Mouse (Mus musculus): ENCODE results near the gene Gm20388. TPM values are rescaled to one million over a fixed set of nuclear protein-coding genes. Genes with fewer than 3 reads are reported as not detected.
A peak's percentile ranks its signal among the peaks of the same experiment; 100 is the strongest.

The Gm20388 gene
- polyA plus RNA-seq, 1 experiment from 2014 or later, result 8.3 TPM

GRCm38 (mm10) chr8:122678061-122678895 lies 2767.6 kb downstream of the Gm20388 start:
- H3K4me3 ChIP-seq (ENCODE audit: low read depth, low read length), result peak overlapping the region; percentile 59
- H3K4me2 ChIP-seq (ENCODE audit: low read length), result peak overlapping the region; percentile 84
- peak; percentile 88 for DNase-seq (ENCODE audit: low spot score)
- H3K27me3 ChIP-seq (replicated peaks; ENCODE audit: control insufficient read depth, insufficient read depth, low read length), result peaks cover 63% of the 10 kb centered on the region
- under 1% methylated on average over 97 of the region's 127 CpGs for WGBS
- no peaks in the 10 kb centered on the region for H3K9me3 ChIP-seq (ENCODE audit: control insufficient read depth, low read length)
- H3K36me3 ChIP-seq (ENCODE audit: control insufficient read depth, insufficient read depth, low read length), result no peaks in the 10 kb centered on the region
- peak overlapping the region; percentile 44 for H3K9ac ChIP-seq (ENCODE audit: low read length)
- H3K27ac ChIP-seq (ENCODE audit: low read depth), result 0 out of 2 replicates have a peak overlapping the region, but pooled peaks have one; percentile 18
- peaks cover 9% of the 10 kb centered on the region; the same call in 1 of the 2 replicates for H3K4me1 ChIP-seq (replicated peaks; ENCODE audit: control insufficient read depth, insufficient read depth, low read length)
- peak; percentile 78 for ATAC-seq (replicated peaks; ENCODE audit: low FRiP score, low TSS enrichment, low read depth)

- Histone ChIP-seq H3K9me3 (ENCODE audit: control insufficient read depth, low read length) (no peaks in the 10 kb centered on the region), H3K4me1 (replicated peaks; ENCODE audit: control insufficient read depth, insufficient read depth, low read length) (peaks cover 7% of the 10 kb centered on the region; the same call in 1 of the 2 replicates), H3K27ac (ENCODE audit: low read depth) (no peak overlapping the region), H3K9ac (ENCODE audit: low read length) (peak overlapping the region; percentile 44; the same call in 1 of the 2 replicates), H3K4me3 (ENCODE audit: low read depth, low read length) (peak overlapping the region; percentile 59), H3K27me3 (replicated peaks; ENCODE audit: control insufficient read depth, insufficient read depth, low read length) (peaks cover 63% of the 10 kb centered on the region), H3K4me2 (ENCODE audit: low read length) (peak overlapping the region; percentile 84), H3K36me3 (ENCODE audit: control insufficient read depth, insufficient read depth, low read length) (no peaks in the 10 kb centered on the region)
- ATAC-seq (replicated peaks; ENCODE audit: low FRiP score, low TSS enrichment, low read depth) (no peak; the same call in 1 of the 2 replicates), DNase-seq (ENCODE audit: low spot score) (no peak)
- WGBS, result 2% methylated on average over 14 of the region's 14 CpGs
Observed at GRCm38 (mm10) chr8:122678896-122679210, 2768.2 kb downstream of the Gm20388 start.

GRCm38 (mm10) chr8:122679325-122679920 lies 2768.8 kb downstream of the Gm20388 start:
- no peak overlapping the region for H3K27ac ChIP-seq (ENCODE audit: low read depth)
- peak overlapping the region; percentile 84; the same call in 1 of the 2 replicates for H3K4me2 ChIP-seq (ENCODE audit: low read length)
- no peaks in the 10 kb centered on the region for H3K9me3 ChIP-seq (ENCODE audit: control insufficient read depth, low read length)
- H3K27me3 ChIP-seq (replicated peaks; ENCODE audit: control insufficient read depth, insufficient read depth, low read length), result peaks cover 63% of the 10 kb centered on the region
- no peaks in the 10 kb centered on the region for H3K36me3 ChIP-seq (ENCODE audit: control insufficient read depth, insufficient read depth, low read length)
- H3K4me3 ChIP-seq (ENCODE audit: low read depth, low read length), result no peak overlapping the region
- no peak for DNase-seq (ENCODE audit: low spot score)
- no peak overlapping the region for H3K9ac ChIP-seq (ENCODE audit: low read length)
- H3K4me1 ChIP-seq (replicated peaks; ENCODE audit: control insufficient read depth, insufficient read depth, low read length), result peaks cover 6% of the 10 kb centered on the region; the same call in 1 of the 2 replicates
- WGBS, result 32% methylated on average over 11 of the region's 11 CpGs
- ATAC-seq (replicated peaks; ENCODE audit: low FRiP score, low TSS enrichment, low read depth), result no peak

- Histone ChIP-seq H3K4me3 (ENCODE audit: low read depth, low read length) (no peak overlapping the region), H3K4me2 (ENCODE audit: low read length) (no peak overlapping the region), H3K36me3 (ENCODE audit: control insufficient read depth, insufficient read depth, low read length) (no peaks in the 10 kb centered on the region), H3K4me1 (replicated peaks; ENCODE audit: control insufficient read depth, insufficient read depth, low read length) (peaks cover 6% of the 10 kb centered on the region; the same call in 1 of the 2 replicates), H3K27me3 (replicated peaks; ENCODE audit: control insufficient read depth, insufficient read depth, low read length) (peaks cover 63% of the 10 kb centered on the region), H3K9me3 (ENCODE audit: control insufficient read depth, low read length) (no peaks in the 10 kb centered on the region), H3K9ac (ENCODE audit: low read length) (no peak overlapping the region), H3K27ac (ENCODE audit: low read depth) (no peak overlapping the region)
- DNase-seq (ENCODE audit: low spot score) (no peak), ATAC-seq (replicated peaks; ENCODE audit: low FRiP score, low TSS enrichment, low read depth) (no peak)
- WGBS, result 37% methylated on average over 7 of the region's 7 CpGs
Observed at GRCm38 (mm10) chr8:122680171-122680570, 2769.5 kb downstream of the Gm20388 start.

GRCm38 (mm10) chr8:122682820-122683219 lies 2772.2 kb downstream of the Gm20388 start:
- Histone ChIP-seq H3K4me1 (replicated peaks; ENCODE audit: control insufficient read depth, insufficient read depth, low read length) (peaks cover 6% of the 10 kb centered on the region; the same call in 1 of the 2 replicates), H3K9ac (ENCODE audit: low read length) (no peak overlapping the region), H3K9me3 (ENCODE audit: control insufficient read depth, low read length) (no peaks in the 10 kb centered on the region), H3K27me3 (replicated peaks; ENCODE audit: control insufficient read depth, insufficient read depth, low read length) (peaks cover 47% of the 10 kb centered on the region), H3K27ac (ENCODE audit: low read depth) (no peak overlapping the region), H3K4me3 (ENCODE audit: low read depth, low read length) (no peak overlapping the region), H3K4me2 (ENCODE audit: low read length) (no peak overlapping the region), H3K36me3 (ENCODE audit: control insufficient read depth, insufficient read depth, low read length) (no peaks in the 10 kb centered on the region)
- no peak for ATAC-seq (replicated peaks; ENCODE audit: low FRiP score, low TSS enrichment, low read depth)
- WGBS, result 93% methylated on average over 11 of the region's 11 CpGs
- no peak for DNase-seq (ENCODE audit: low spot score)

GRCm38 (mm10) chr8:122685097-122685861 lies 2774.6 kb downstream of the Gm20388 start:
- Histone ChIP-seq H3K9me3 (ENCODE audit: control insufficient read depth, low read length) (no peaks in the 10 kb centered on the region), H3K36me3 (ENCODE audit: control insufficient read depth, insufficient read depth, low read length) (no peaks in the 10 kb centered on the region), H3K9ac (ENCODE audit: low read length) (no peak overlapping the region), H3K4me3 (ENCODE audit: low read depth, low read length) (no peak overlapping the region), H3K4me1 (replicated peaks; ENCODE audit: control insufficient read depth, insufficient read depth, low read length) (no peaks in the 10 kb centered on the region), H3K27me3 (replicated peaks; ENCODE audit: control insufficient read depth, insufficient read depth, low read length) (peaks cover 24% of the 10 kb centered on the region), H3K27ac (ENCODE audit: low read depth) (no peak overlapping the region), H3K4me2 (ENCODE audit: low read length) (no peak overlapping the region)
- DNase-seq (ENCODE audit: low spot score) (no peak), ATAC-seq (replicated peaks; ENCODE audit: low FRiP score, low TSS enrichment, low read depth) (no peak)
- 42% methylated on average over 19 of the region's 19 CpGs for WGBS

GRCm38 (mm10) chr8:122686879-122687278 lies 2776.2 kb downstream of the Gm20388 start:
- no peak overlapping the region for H3K9ac ChIP-seq (ENCODE audit: low read length)
- no peak overlapping the region for H3K4me2 ChIP-seq (ENCODE audit: low read length)
- DNase-seq (ENCODE audit: low spot score) (no peak), ATAC-seq (replicated peaks; ENCODE audit: low FRiP score, low TSS enrichment, low read depth) (no peak)
- no peak overlapping the region for H3K27ac ChIP-seq (ENCODE audit: low read depth)
- no peaks in the 10 kb centered on the region for H3K4me1 ChIP-seq (replicated peaks; ENCODE audit: control insufficient read depth, insufficient read depth, low read length)
- H3K27me3 ChIP-seq (replicated peaks; ENCODE audit: control insufficient read depth, insufficient read depth, low read length), result peaks cover 14% of the 10 kb centered on the region
- H3K9me3 ChIP-seq (ENCODE audit: control insufficient read depth, low read length), result no peaks in the 10 kb centered on the region
- 57% methylated on average over 9 of the region's 9 CpGs for WGBS
- H3K36me3 ChIP-seq (ENCODE audit: control insufficient read depth, insufficient read depth, low read length), result no peaks in the 10 kb centered on the region
- no peak overlapping the region for H3K4me3 ChIP-seq (ENCODE audit: low read depth, low read length)

GRCm38 (mm10) chr8:122689315-122689714 lies 2778.7 kb downstream of the Gm20388 start:
- no peak overlapping the region for H3K27ac ChIP-seq (ENCODE audit: low read depth)
- H3K27me3 ChIP-seq (replicated peaks; ENCODE audit: control insufficient read depth, insufficient read depth, low read length), result peaks cover 11% of the 10 kb centered on the region; the same call in 1 of the 2 replicates
- no peak overlapping the region for H3K4me3 ChIP-seq (ENCODE audit: low read depth, low read length)
- no peak for DNase-seq (ENCODE audit: low spot score)
- H3K4me2 ChIP-seq (ENCODE audit: low read length), result no peak overlapping the region
- ATAC-seq (replicated peaks; ENCODE audit: low FRiP score, low TSS enrichment, low read depth), result no peak
- WGBS, result 82% methylated on average over 1 of the region's 1 CpGs
- no peaks in the 10 kb centered on the region for H3K9me3 ChIP-seq (ENCODE audit: control insufficient read depth, low read length)
- H3K4me1 ChIP-seq (replicated peaks; ENCODE audit: control insufficient read depth, insufficient read depth, low read length), result no peaks in the 10 kb centered on the region
- H3K36me3 ChIP-seq (ENCODE audit: control insufficient read depth, insufficient read depth, low read length), result no peaks in the 10 kb centered on the region
- H3K9ac ChIP-seq (ENCODE audit: low read length), result no peak overlapping the region
